Mouse (Mus musculus) stomach, embryonic 16.5 days (tissue): Measurements from ENCODE around the gene Bysl. TPM values are rescaled to one million over a fixed set of nuclear protein-coding genes. Genes with fewer than 3 reads are reported as not detected.
A peak's percentile ranks its signal among the peaks of the same experiment; 100 is the strongest.

Experiments
- ATAC-seq: fragments of 200-750 bp; cut with Nextera tagmentation; 2 replicates; pipeline ENCODE4 v1.8.0; 2017; ENCODE audit warnings: moderate number of reproducible peaks, moderate TSS enrichment; ENCODE audit not compliant: insufficient read depth, low FRiP score
- H3K27ac ChIP-seq: fragments of 300-500 bp; sonication (generic); 2 replicates; pipeline ENCODE4 v1.5.1; 2014; ENCODE audit warnings: low read length
- H3K27me3 ChIP-seq: fragments of 300-500 bp; sonication (generic); 2 replicates; pipeline ENCODE4 v1.6.1; 2014; ENCODE audit warnings: low read length, control low read depth, mixed read lengths; ENCODE audit not compliant: control insufficient read depth, insufficient read depth
- H3K36me3 ChIP-seq: fragments of 300-500 bp; sonication (generic); 2 replicates; pipeline ENCODE4 v1.6.1; 2014; ENCODE audit warnings: low read length; ENCODE audit not compliant: control insufficient read depth, insufficient read depth
- H3K4me1 ChIP-seq: fragments of 300-500 bp; sonication (generic); 2 replicates; pipeline ENCODE4 v1.6.1; 2014; ENCODE audit warnings: low read length, control low read depth, mixed read lengths; ENCODE audit not compliant: control insufficient read depth, insufficient read depth
- H3K4me2 ChIP-seq: fragments of 300-500 bp; sonication (generic); 2 replicates; pipeline ENCODE4 v1.6.1; 2014; ENCODE audit warnings: low read depth, low read length, mixed read lengths
- H3K4me3 ChIP-seq: fragments of 300-500 bp; sonication (generic); replicated peaks from 2 replicates; pipeline ENCODE4 v1.5.1; 2014; ENCODE audit warnings: mild to moderate bottlenecking, low read length
- H3K9ac ChIP-seq: fragments of 300-500 bp; sonication (generic); 2 replicates; pipeline ENCODE4 v1.6.1; 2014; ENCODE audit warnings: low read length
- H3K9me3 ChIP-seq: fragments of 300-500 bp; sonication (generic); replicated peaks from 2 replicates; pipeline ENCODE4 v1.6.1; 2016; ENCODE audit warnings: low read length, control low read depth; ENCODE audit not compliant: control insufficient read depth
- WGBS: fragments of 180-500 bp; shearing (Covaris S2); extraction: QIAGEN DNeasy Blood & Tissue Kit; methylation state at CpG from one replicate; pipeline ENCODE4 v1.1.7; 2014; 5-methylcytosine and 5-hydroxymethylcytosine counted together
- polyA plus RNA-seq: library from polyadenylated mRNA; unstranded; fragments of >200 nt; fragmentation: Nextera tagmentation; extraction: Ambion mirVana; gene quantifications from 2 replicates; pipeline ENCODE4 v1.2.1, GENCODE M21; 2015

Gene Bysl
- polyA plus RNA-seq, 1 experiment from 2014 or later = 22.1 TPM

DNA sequence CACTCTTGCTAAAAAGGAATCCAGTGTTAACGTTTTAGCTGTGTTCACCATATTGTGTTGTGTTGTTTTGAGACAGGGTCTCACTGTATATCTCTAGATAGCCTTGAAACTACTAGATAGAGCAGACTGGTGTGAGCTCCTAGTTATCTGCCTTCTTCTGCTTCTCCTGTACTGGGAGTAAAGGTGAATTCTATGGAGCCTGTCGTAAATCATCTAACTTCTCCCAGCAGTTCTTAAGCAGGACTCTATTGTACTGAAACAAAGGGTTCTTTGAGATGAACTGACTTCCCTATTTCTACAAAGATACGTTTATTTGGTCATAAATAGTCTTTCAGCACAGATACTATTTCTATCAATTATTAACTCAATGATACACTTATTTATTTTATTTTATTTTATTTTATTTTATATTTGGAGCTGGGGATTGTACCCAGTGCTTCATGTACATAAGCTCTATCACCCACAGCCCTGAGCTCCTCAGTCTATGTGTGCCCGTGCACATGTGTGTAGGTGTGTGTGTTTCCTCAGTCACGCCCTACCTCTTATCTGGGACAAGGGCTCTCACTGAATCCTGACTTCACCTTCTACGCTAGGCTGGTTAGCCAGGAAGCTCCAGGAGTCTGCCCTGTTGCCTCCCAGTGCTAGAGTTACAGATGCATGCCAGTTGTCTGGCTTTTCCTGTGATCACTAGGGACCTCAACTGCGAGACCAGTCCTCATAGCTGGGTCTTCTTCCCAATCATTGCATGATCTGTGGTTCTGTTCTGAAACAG, 22.9 kb upstream of the Bysl start:
- Histone ChIP-seq H3K27ac (peak overlapping the region; percentile 33; the same call in 1 of the 2 replicates), H3K27me3 (no peaks in the 10 kb centered on the region), H3K4me1 (peaks cover 6% of the 10 kb centered on the region), H3K4me3 (no peak overlapping the region), H3K36me3 (no peaks in the 10 kb centered on the region), H3K9ac (no peak overlapping the region), H3K9me3 (no peaks in the 10 kb centered on the region), H3K4me2 (no peak overlapping the region)
- peak; percentile 23; the same call in 1 of the 2 replicates for ATAC-seq
- 64% methylated on average over 7 of the region's 7 CpGs for WGBS

DNA sequence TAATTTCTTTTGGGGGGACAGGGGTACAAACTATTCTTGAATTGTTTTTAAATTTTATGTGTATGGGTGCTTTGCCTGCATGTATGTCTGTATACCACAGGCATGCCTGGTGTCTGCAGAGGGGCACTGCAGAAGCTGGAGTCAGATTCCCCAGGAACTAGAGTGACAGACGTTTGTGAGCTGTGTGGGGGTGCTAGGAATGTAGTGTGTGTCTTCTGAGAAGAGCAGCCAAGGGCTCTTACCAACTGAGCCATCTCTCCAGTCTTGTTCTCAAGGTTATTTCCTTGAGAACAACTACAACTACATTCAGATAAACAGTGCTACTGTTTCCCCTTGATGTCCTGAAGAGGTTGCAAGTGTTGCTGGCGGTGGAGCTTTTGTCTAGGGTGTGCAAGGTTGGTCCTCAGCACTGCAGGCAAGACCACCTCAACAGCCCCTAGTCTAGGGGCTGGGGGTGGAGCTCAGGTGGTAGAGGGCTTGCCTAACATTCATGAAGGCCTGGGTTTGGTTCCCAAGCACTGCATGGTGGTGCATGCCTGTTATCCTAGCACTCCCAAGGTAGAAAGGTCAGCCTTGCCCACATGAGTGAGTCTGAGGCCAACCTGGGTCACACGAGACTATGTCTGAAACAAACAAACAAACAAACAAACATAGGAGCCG, 21.0 kb upstream of the Bysl start:
- Histone ChIP-seq H3K9ac (no peak overlapping the region), H3K4me1 (peaks cover 8% of the 10 kb centered on the region), H3K27me3 (no peaks in the 10 kb centered on the region), H3K4me2 (no peak overlapping the region), H3K9me3 (no peaks in the 10 kb centered on the region), H3K27ac (no peak overlapping the region), H3K36me3 (no peaks in the 10 kb centered on the region), H3K4me3 (no peak overlapping the region)
- ATAC-seq = no peak
- WGBS = 60% methylated on average over 4 of the region's 4 CpGs

DNA sequence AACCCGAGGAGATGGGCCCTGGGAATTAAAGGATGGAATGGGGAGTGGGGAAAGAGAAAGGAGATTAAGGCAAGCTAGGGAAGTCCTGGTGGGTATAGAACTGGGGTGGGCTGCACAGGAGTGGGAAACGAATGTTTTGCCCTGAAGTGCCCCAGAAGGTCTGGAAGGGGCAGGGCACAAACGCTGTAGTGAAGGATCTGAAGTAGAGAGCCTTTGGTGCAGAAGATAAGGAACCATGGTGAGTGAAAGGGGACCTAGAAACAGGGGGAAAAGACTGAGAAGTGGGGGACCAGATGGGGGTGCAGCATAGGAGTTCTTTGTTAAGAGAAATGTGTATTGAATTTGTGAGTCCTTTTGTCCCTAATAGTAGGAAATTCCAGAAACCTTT, 19.4 kb upstream of the Bysl start, which contains the start of gene Usp49:
Usp49 (plus strand) TSS at position 13 of the 388 bp plus-strand sequence.
- Histone ChIP-seq H3K4me2 (peak within 1 kb of the TSS; percentile 97), H3K27me3 (no peaks in the 10 kb centered on the region), H3K9me3 (no peaks in the 10 kb centered on the region), H3K27ac (peak within 1 kb of the TSS; percentile 94), H3K9ac (peak within 1 kb of the TSS; percentile 79), H3K4me1 (peaks cover 8% of the 10 kb centered on the region), H3K4me3 (peak within 1 kb of the TSS; percentile 73), H3K36me3 (no peaks in the 10 kb centered on the region)
- WGBS = 0% methylated on average over 3 of the region's 3 CpGs
- ATAC-seq = no peak

DNA sequence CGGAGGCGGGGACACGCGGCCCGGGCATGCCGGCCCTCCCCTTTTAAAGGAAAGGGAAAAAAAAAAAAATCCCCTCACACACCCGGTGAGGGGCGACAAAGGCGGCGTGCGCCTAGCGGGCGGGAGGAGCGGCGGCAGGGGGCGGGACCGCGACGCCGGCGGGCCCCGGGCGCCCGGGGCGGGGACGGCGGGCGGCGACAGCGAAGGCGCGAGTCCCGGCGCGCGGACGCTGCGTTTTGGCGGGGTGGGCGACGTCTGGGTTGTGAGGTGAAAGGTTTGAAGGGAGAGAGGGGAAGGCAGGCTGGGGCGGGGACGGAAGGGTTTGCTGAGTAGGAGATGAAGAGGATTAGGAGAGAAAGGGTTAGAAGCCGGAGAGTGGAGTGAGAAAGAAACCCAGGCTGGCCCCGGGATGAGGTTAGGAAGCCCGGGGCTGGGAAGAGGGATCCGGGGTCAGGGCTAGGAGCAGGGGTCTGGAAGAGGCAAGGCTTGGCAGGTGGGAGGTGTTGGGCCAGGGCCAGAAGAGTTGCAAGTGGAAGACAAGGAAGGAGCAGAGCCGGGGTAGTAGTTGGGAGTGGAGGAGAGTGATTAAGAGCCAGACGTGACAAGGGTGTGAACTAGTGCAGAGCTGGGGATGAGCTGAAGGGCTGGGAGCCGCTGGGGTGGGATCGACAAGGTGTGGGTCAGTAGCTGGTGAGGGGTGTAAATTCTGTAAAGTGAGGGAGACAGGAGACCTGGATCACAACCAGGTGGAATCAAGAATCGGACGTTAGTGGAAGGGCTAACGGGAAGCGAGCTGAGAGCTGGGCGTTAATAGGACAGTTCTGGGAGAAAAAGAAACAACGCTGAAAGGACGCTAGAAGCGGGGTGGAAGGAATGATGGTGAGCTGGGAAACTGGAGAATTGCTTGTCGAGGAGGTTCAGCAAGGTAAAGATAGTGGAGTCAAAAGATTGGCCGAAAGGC, 18.7 kb upstream of the Bysl start:
- H3K36me3 ChIP-seq = no peaks in the 10 kb centered on the region
- peak overlapping the region; percentile 73 for H3K4me3 ChIP-seq
- peaks cover 8% of the 10 kb centered on the region for H3K4me1 ChIP-seq
- H3K4me2 ChIP-seq = peak overlapping the region; percentile 97
- peak overlapping the region; percentile 79 for H3K9ac ChIP-seq
- WGBS = under 1% methylated on average over 61 of the region's 61 CpGs
- peak; percentile 71; the same call in 1 of the 2 replicates for ATAC-seq
- H3K27me3 ChIP-seq = no peaks in the 10 kb centered on the region
- H3K27ac ChIP-seq = peak overlapping the region; percentile 94
- H3K9me3 ChIP-seq = no peaks in the 10 kb centered on the region

DNA sequence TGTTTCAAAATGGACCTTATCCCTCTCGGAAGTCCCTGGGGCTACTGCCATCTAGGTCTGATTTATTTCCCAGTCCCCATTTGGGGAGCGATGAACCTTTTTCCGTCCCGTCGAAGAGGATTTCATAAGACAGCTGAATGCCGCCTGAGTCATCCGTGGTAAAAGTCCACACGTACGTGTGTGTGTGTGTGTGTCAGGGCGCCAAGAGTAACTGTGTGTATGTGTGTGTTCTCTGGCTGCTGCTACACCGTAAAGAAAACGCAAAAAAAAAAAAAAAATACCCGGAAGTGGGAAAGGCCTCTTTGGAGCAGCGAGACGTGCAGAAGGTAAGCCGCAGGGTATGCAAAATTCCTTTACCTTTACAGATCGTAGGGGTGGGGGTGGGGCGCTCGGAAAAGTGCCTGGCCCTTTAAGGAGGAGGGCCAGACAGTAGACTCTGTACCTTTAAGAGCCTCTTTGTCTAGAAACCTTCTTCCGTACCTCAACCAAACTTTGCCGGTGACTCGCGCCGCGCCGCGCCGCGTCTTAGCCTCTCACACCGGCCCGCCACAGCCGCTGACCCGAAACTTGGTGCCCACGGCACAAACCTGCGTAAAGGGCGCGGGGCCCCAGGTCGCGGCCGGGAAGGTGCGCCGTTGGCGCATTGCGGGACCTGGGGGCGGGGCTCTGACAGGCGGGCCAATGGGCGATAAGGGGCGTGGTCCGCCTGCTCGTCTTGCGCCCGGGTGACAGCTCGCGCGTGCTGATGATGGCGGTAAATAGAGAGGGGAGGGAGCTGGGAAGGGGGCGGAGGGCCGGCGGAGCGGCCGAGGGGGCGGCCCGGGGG, 17.8 kb upstream of the Bysl start:
- ATAC-seq = peak; percentile 95
- peak overlapping the region; percentile 97 for H3K4me2 ChIP-seq
- no peaks in the 10 kb centered on the region for H3K9me3 ChIP-seq
- under 1% methylated on average over 61 of the region's 63 CpGs for WGBS
- peak overlapping the region; percentile 73 for H3K4me3 ChIP-seq
- no peaks in the 10 kb centered on the region for H3K27me3 ChIP-seq
- H3K36me3 ChIP-seq = peaks cover 4% of the 10 kb centered on the region; the same call in 1 of the 2 replicates
- peak overlapping the region; percentile 79 for H3K9ac ChIP-seq
- peak overlapping the region; percentile 94 for H3K27ac ChIP-seq
- H3K4me1 ChIP-seq = peaks cover 8% of the 10 kb centered on the region

DNA sequence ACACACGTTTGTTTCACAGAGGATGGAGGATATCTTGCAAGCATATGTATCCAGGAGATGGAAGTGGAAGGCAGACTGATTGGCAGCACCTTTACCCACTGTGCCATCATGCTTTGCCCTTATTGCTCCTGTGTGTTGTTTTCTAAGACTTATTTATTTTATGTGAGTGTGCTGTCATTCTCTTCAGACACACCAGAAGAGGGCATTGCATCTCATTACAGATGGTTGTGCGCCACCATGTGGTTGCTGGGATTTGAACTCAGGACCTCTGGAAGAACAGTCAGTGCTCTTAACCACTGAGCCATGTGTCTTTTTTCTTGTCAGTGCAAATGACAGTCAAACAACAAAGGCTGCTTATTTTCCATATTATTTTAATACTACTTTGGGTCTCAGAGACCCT, 16.5 kb upstream of the Bysl start:
- Histone ChIP-seq H3K4me3 (no peak overlapping the region), H3K27ac (0 out of 2 replicates have a peak overlapping the region, but pooled peaks have one; percentile 94), H3K9me3 (no peaks in the 10 kb centered on the region), H3K27me3 (no peaks in the 10 kb centered on the region), H3K9ac (peak overlapping the region; percentile 79), H3K36me3 (peaks cover 15% of the 10 kb centered on the region), H3K4me1 (peaks cover 8% of the 10 kb centered on the region; the same call in 1 of the 2 replicates), H3K4me2 (peak overlapping the region; percentile 97; the same call in 1 of the 2 replicates)
- no peak for ATAC-seq
- WGBS = 68% methylated on average over 2 of the region's 2 CpGs

DNA sequence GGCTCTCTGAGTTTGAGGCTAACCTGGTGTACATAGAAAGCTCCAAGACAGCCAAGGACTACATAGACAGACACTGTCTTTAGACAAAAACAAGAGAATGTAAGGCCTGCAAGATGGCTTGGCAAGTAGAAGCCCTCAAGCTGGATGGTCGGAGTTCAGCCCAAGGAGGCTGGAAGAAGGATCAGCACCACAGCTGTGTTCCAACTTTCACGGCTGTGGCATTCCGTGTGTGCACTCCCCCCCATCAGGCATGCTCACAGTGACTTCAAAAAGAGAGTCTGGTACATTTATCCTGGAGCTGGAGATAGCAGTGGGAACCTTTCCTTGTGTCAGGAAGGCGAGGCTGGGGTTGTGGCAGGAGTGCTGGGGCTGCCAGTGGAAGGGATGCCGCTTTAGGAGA, 14.7 kb upstream of the Bysl start:
- WGBS = 84% methylated on average over 5 of the region's 5 CpGs
- no peak for ATAC-seq
- H3K27me3 ChIP-seq = no peaks in the 10 kb centered on the region
- H3K9me3 ChIP-seq = no peaks in the 10 kb centered on the region
- H3K4me3 ChIP-seq = no peak overlapping the region
- H3K27ac ChIP-seq = no peak overlapping the region
- peaks cover 15% of the 10 kb centered on the region for H3K36me3 ChIP-seq
- no peak overlapping the region for H3K9ac ChIP-seq
- H3K4me1 ChIP-seq = peaks cover 7% of the 10 kb centered on the region; the same call in 1 of the 2 replicates
- H3K4me2 ChIP-seq = no peak overlapping the region

DNA sequence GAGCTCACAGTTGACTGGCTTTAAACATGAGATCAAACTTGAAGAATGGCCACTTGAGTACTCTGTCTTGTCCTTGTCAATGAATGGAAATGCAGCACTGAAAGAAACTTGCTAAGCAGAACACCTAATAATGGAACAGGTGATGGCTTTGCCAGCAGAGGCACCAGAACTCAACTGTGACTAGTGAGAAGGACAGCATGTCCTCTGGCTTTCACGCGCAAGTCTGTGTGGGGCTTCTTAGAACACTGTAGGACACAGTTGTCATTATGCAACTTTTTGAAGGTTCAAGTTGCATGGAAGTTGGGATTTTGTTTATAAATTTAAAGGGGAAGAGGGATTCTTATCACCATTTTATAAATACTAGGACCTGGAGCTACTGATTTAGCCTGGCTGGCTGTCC, 13.8 kb upstream of the Bysl start:
- Histone ChIP-seq H3K9ac (no peak overlapping the region), H3K27ac (no peak overlapping the region), H3K27me3 (no peaks in the 10 kb centered on the region), H3K4me1 (peaks cover 3% of the 10 kb centered on the region; the same call in 1 of the 2 replicates), H3K4me3 (no peak overlapping the region), H3K9me3 (no peaks in the 10 kb centered on the region), H3K36me3 (peaks cover 15% of the 10 kb centered on the region), H3K4me2 (no peak overlapping the region)
- WGBS = 92% methylated on average over 2 of the region's 2 CpGs
- no peak for ATAC-seq
